Mouse (Mus musculus) erythroblast, embryonic 14.5 days (primary cell): ENCODE data around the gene Vps33b. TPM values are rescaled to one million over a fixed set of nuclear protein-coding genes. Genes with fewer than 3 reads are reported as not detected.

Source experiments
- H3K27me3 ChIP-seq: 2 replicates; pipeline ENCODE4 v1.6.1; 2012; ENCODE audit warnings: inconsistent platforms; ENCODE audit not compliant: control insufficient read depth
- H3K36me3 ChIP-seq: 2 replicates; pipeline ENCODE4 v1.6.1; 2012; ENCODE audit warnings: mild to moderate bottlenecking, inconsistent platforms; ENCODE audit not compliant: control insufficient read depth
- H3K4me1 ChIP-seq: 2 replicates; pipeline ENCODE4 v1.6.1; 2012; ENCODE audit warnings: inconsistent platforms; ENCODE audit not compliant: control insufficient read depth
- H3K4me3 ChIP-seq: replicated peaks from 2 replicates; pipeline ENCODE3; 2012; ENCODE audit warnings: moderate library complexity, mild to moderate bottlenecking, inconsistent platforms
- H3K9me3 ChIP-seq: 2 replicates; pipeline ENCODE4 v1.6.1; 2012; ENCODE audit warnings: low read length, inconsistent platforms, mixed read lengths; ENCODE audit not compliant: control insufficient read depth
- GATA1 ChIP-seq: IDR thresholded peaks from 2 replicates; pipeline ENCODE4 v1.6.1; 2012; ENCODE audit warnings: low read length, inconsistent platforms, mixed read lengths
- TAL1 ChIP-seq: IDR thresholded peaks from 3 replicates; pipeline ENCODE4 v1.6.1; 2012; ENCODE audit warnings: low read length, inconsistent platforms, mixed read lengths
- polyA plus RNA-seq: library from polyadenylated mRNA; stranded (reverse); fragments of >175 nt; gene quantifications from 2 replicates; pipeline ENCODE4 v1.2.3, GENCODE M21; 2012

Gene Vps33b
- polyA plus RNA-seq, 1 experiment = 0.14 TPM

DNA sequence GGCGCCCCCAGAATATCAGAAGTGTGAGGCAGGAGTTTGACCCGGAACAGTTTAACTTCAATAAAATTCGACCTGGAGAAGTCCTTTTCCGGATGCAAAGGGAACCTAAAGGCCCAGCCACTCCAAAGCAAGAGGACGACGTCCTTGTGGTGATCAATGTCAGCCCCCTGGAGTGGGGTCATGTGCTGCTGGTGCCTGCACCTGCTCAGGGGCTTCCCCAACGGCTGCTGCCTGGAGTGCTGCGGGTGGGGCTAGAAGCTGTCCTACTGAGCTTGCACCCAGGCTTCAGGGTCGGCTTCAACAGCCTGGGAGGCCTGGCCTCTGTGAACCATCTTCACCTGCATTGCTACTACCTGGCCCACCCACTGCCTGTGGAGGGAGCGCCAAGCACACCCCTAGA, 30.9 kb upstream of the Vps33b start:
- Histone ChIP-seq H3K4me1 (peaks cover 21% of the 10 kb centered on the region), H3K4me3 (no peak overlapping the region), H3K9me3 (no peaks in the 10 kb centered on the region; the same call in 1 of the 2 replicates), H3K36me3 (peaks cover 40% of the 10 kb centered on the region), H3K27me3 (no peaks in the 10 kb centered on the region)
- no peak for TF ChIP-seq GATA1
- TF ChIP-seq TAL1 = no peak

DNA sequence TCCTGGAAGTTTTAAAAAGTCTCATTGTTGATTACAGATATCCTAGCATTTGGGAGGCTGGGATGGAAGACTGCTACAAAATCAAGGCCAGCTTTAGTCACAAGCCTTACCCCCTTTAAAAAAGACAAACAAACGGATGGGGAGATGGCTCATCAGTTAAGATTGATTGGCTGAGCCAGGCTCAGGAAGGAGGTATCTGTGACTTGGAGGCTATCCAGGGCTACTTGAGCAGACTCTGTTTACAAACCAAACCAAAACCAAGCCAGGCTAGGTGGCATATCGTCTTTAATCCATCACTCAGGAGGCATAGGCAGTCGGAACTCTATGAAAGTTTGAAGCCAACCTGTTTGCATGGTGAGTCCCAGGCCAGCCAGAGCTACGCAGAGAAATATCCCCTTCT, 27.8 kb upstream of the Vps33b start:
- peaks cover 8% of the 10 kb centered on the region for H3K4me1 ChIP-seq
- no peak overlapping the region for H3K4me3 ChIP-seq
- H3K27me3 ChIP-seq = no peaks in the 10 kb centered on the region
- H3K9me3 ChIP-seq = peaks cover 3% of the 10 kb centered on the region
- peaks cover 33% of the 10 kb centered on the region for H3K36me3 ChIP-seq
- TF ChIP-seq GATA1 (no peak), TAL1 (no peak)

- Histone ChIP-seq H3K27me3 (peaks cover 4% of the 10 kb centered on the region; the same call in 1 of the 2 replicates), H3K4me3 (no peak overlapping the region), H3K36me3 (peaks cover 15% of the 10 kb centered on the region), H3K4me1 (peaks cover 14% of the 10 kb centered on the region), H3K9me3 (peaks cover 3% of the 10 kb centered on the region)
- TF ChIP-seq GATA1 (no peak), TAL1 (no peak)
Observed at GRCm38 (mm10) chr7:80244851-80245250, 24.6 kb upstream of the Vps33b start.

DNA sequence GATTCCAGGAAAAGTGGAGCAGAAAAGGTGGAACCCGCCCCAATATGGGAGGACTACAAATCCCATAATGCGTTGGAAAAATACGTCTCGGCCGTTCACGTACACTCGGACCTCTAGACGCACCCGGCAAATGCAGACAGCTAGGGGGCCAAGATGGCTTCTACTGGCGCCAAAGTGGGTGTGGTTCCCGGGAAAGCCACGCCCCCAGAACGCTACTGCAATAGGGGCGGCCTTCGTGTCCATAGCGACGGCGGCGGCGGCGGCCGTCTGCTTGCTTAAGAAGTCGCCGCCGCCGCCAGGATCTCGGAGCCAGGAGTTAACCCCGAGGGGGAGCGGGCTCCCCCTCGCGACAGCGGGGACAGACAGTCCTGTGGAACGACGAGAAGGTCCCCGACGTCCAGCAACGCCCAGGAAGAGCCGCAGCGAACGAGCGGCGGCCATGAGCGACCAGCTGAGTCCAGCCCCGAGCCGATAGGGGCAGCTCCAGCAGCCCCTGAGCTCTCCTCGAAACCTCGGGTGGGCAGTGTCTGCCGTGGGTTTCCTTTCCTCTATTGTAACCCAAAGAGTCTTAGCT, 23.2 kb upstream of the Vps33b start, which contains the start of gene Ttll13:
Gene Ttll13, plus strand, starts transcription at position 229 of the 574 bp plus-strand sequence.
- Histone ChIP-seq H3K9me3 (peaks cover 3% of the 10 kb centered on the region), H3K36me3 (peaks cover 4% of the 10 kb centered on the region), H3K4me3 (peak within 1 kb of the TSS; percentile 66), H3K4me1 (peaks cover 14% of the 10 kb centered on the region), H3K27me3 (peaks cover 4% of the 10 kb centered on the region; the same call in 1 of the 2 replicates)
- TF ChIP-seq GATA1 = no peak
- no peak for TF ChIP-seq TAL1

- peaks cover 14% of the 10 kb centered on the region for H3K4me1 ChIP-seq
- H3K4me3 ChIP-seq = peak overlapping the region; percentile 66
- no peak for TF ChIP-seq GATA1
- TF ChIP-seq TAL1 = no peak
- H3K36me3 ChIP-seq = no peaks in the 10 kb centered on the region
- H3K9me3 ChIP-seq = peaks cover 3% of the 10 kb centered on the region
- peaks cover 4% of the 10 kb centered on the region; the same call in 1 of the 2 replicates for H3K27me3 ChIP-seq
Observed at GRCm38 (mm10) chr7:80246859-80247258, 22.6 kb upstream of the Vps33b start.

- no peaks in the 10 kb centered on the region for H3K36me3 ChIP-seq
- H3K4me3 ChIP-seq = no peak overlapping the region
- H3K4me1 ChIP-seq = peaks cover 24% of the 10 kb centered on the region
- peaks cover 6% of the 10 kb centered on the region for H3K27me3 ChIP-seq
- no peaks in the 10 kb centered on the region for H3K9me3 ChIP-seq
- TF ChIP-seq GATA1 = no peak
- no peak for TF ChIP-seq TAL1
Observed at GRCm38 (mm10) chr7:80252437-80252836, 17.0 kb upstream of the Vps33b start.

- Histone ChIP-seq H3K4me1 (peaks cover 27% of the 10 kb centered on the region), H3K36me3 (no peaks in the 10 kb centered on the region), H3K9me3 (no peaks in the 10 kb centered on the region), H3K27me3 (peaks cover 4% of the 10 kb centered on the region), H3K4me3 (no peak overlapping the region)
- TF ChIP-seq GATA1 (no peak), TAL1 (no peak)
Observed at GRCm38 (mm10) chr7:80252886-80253285, 16.6 kb upstream of the Vps33b start.

GRCm38 (mm10) chr7:80255981-80256380, 13.5 kb upstream of the Vps33b start:
- TF ChIP-seq TAL1 = no peak
- TF ChIP-seq GATA1 = no peak
- Histone ChIP-seq H3K36me3 (no peaks in the 10 kb centered on the region), H3K9me3 (no peaks in the 10 kb centered on the region), H3K4me3 (no peak overlapping the region), H3K4me1 (peaks cover 47% of the 10 kb centered on the region), H3K27me3 (peaks cover 10% of the 10 kb centered on the region)

- H3K36me3 ChIP-seq = peaks cover 3% of the 10 kb centered on the region
- H3K4me3 ChIP-seq = no peak overlapping the region
- no peaks in the 10 kb centered on the region; the same call in 1 of the 2 replicates for H3K9me3 ChIP-seq
- peaks cover 10% of the 10 kb centered on the region for H3K27me3 ChIP-seq
- H3K4me1 ChIP-seq = peaks cover 51% of the 10 kb centered on the region
- TF ChIP-seq GATA1 = no peak
- no peak for TF ChIP-seq TAL1
Observed at GRCm38 (mm10) chr7:80257706-80258105, 11.7 kb upstream of the Vps33b start.
